Mouse (Mus musculus): ENCODE measurements at regions not wholly inside any gene's neighbourhood (a gene's known extent, or its start where the extent isn't known, plus 50 kb on each side); places are given as distances from the start of the nearest gene placed in this dataset.

- TF ChIP-seq POLR2AphosphoS2 (IDR thresholded peaks at IDR 0.05; ENCODE audit: insufficient read length, low read depth): no peak
- TF ChIP-seq MAX (IDR thresholded peaks at IDR 0.05; ENCODE audit: low read depth): no peak
These were observed 542.5 kb downstream of the Gm19410 start for GRCm38 (mm10) chr8:36308056-36308455.

All from myocyte (in vitro differentiated cells).